Mouse (Mus musculus): ENCODE measurements around the gene Crot.
"Not testable (repeated sequence)": the region's sequence is repeated elsewhere in the genome, so short reads cannot be mapped to it uniquely, and the experiment has no call there.

Gene Crot

GRCm38 (mm10) chr5:8996686-8997512, at the start of gene Crot:
TSS of gene Crot (minus strand) at chr5:8997324.
- peak; percentile 85 to 90 for DNase-seq (ENCODE audit: low spot score in 2 of 2)

DNA sequence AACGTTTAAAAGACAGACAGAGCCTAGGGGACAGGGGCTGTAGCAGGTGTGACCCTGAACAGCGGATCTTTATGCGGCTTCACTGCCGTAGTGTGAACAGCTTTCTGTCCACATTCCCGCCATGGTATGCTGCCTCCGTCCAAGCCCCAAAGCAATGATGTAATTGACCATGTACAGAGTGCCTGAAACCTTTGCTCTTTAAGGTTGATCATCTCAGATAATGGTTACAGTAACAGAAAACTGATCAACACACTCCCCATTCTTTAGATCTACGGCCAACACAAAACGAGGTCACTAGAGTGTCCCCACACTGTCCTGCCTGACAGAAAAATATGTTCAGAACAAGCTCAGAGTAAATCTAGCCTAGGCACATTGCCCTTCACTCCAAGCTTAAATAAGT, 48.8 kb upstream of the Crot start:
- DNase-seq (ENCODE audit: low spot score in 2 of 2) = no peak

GRCm38 (mm10) chr5:9044821-9045220, 47.7 kb upstream of the Crot start:
- no peak for DNase-seq (ENCODE audit: low spot score in 2 of 2)

GRCm38 (mm10) chr5:9043582-9044267, 46.6 kb upstream of the Crot start:
- DNase-seq (ENCODE audit: low spot score in 2 of 2) = no peak

GRCm38 (mm10) chr5:9042721-9043416, 45.7 kb upstream of the Crot start:
- no peak for DNase-seq (ENCODE audit: low spot score in 2 of 2)

DNA sequence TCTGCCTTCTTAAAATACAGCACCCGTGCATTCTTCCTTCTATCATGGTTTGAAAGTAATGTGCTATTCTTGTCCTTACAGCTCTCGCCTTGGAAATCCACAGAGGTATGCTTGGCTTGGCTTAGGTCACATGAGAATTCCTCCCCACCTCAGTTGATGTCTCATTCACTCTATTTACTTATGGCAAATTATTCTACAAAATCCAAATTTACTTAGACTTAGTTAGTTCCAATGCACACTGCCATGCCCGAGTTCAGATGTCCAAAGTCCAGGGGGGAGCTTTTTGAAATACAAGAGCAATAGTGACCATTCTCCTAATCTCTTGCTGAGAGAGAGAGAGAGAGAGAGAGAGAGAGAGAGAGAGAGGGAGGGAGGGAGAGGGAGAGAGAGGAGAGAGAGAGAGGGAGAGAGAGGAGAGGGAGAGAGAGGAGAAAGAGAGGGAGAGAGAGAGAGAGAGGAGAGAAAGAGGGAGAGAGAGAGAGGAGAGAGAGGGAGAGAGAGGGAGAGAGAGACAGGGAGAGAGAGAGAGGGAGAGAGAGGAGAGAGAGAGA, 43.6 kb upstream of the Crot start:
- no peak for DNase-seq (ENCODE audit: low spot score in 2 of 2)

GRCm38 (mm10) chr5:9039978-9040377, 42.9 kb upstream of the Crot start:
- DNase-seq (ENCODE audit: low spot score in 2 of 2) = no peak

DNA sequence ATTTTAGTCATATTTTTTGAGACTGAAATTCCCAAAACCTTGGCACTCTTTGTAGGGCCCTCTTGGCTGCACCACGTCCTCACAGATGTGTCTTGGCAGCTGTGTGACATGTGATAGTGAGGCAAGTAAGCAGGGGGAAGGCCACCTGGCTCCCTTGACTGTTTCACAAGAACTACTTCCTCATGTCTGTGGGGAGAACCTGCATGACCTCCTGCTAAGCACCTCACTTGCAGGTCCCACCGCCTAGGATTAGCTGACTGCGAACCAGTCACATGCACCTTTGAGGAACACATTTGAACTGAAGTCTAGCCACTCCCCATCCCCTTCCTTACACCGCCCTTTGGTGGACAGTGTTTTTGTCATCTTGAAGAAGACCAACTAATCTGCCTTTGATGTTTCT, 40.2 kb upstream of the Crot start:
- DNase-seq (ENCODE audit: low spot score in 2 of 2) = no peak

DNA sequence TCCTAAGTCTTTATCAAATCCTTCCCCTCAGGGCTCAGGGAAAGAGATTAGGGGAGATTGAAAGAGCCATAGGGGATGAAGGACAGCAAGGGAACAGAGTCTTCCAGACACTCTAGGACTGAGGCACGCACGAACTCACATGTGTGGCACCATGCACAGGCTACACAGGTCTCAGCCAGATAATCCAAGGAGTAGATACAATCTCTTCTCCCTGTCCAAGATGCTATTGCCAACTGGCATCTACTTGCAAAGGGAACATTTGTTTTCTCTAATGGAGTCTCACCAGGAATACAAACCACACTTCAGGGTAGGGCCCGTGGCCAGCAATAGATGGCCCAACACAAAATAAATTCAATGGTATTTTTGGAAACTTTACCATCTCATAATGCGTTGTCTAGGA, 38.3 kb upstream of the Crot start:
- no peak for DNase-seq (ENCODE audit: low spot score in 2 of 2)

DNA sequence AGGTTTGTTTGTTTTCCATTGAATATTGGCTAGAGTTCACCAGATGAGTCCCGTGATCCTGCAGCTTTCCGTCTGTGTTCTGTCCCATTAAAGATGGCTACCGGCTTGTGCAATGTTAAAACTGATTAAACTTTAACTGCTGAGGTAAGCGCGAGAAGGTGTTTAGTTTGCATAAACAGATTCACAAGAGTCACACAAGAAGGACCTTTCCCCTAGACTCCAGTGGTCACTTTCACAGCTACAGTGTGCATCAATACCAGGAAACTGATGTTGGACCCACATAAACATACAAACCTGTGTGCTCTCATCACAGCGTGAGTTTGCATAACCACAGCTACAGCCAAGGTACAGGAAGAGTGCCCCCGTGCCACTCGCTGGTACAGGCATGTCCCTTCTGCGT, 37.4 kb upstream of the Crot start:
- DNase-seq (ENCODE audit: low spot score in 2 of 2) = no peak

DNA sequence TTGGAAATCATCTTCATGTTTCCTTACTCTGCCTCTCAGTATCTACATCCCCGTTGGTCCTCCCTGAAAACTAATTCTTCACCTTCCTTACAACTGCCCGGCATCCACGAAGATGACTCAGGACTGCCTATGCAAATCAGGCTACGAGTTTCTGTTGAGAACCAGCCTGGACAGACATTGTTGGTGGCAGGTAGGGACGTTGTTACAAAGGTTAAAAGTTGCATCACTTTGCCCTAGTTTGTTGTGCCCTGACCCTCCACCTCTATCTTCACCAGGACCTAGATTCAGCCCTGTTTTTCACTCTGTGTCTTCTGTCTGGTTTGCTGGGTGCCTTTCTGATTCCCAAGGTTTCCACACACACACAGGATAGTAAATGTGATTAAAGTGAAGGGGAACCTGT, 36.7 kb upstream of the Crot start:
- no peak for DNase-seq (ENCODE audit: low spot score in 2 of 2)

DNA sequence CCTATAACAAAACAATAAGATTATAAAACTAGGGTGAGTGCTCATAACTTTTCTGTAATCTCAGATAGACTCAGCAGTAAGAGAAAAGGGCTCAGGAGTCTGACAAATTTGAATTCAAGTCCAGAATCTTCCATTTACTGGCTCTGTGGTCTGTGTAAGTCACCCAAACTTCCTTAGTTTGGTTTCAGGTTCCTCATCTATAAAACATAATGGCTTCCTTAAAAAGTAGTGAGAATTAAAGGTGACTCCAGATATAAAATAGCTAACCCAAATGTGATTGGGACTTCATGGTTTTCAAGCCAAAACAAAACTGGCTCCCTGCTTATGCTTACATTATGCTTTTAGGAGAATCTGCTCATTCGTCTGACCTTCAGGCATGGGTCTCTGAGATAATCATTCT, 35.5 kb upstream of the Crot start:
- DNase-seq (ENCODE audit: low spot score in 2 of 2) = no peak

DNA sequence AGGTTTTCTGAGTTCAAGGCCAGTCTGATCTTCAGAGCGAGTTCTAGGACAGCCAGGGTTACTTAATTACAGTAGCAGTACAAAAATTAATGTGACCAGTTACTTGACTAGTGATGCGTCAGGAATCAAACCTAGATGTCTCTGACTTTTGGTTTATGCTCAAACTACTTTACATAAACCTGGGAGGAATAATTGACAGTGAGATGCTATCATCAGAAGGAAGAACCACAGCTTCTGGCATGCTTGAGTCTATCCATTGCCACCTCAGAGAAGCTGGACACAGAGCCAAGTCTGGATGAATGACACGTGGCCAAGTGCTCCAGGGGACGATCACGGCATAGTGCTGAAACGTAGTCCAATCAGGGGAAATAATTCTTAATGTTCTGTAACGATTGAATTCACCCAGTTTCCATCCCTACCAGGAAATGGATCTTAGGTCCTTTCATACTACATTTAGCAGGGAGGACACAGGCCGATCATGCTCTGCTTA, 35.0 kb upstream of the Crot start:
- no peak for DNase-seq (ENCODE audit: low spot score in 2 of 2)

- no peak for DNase-seq (ENCODE audit: low spot score in 2 of 2)
These were observed 31.2 kb upstream of the Crot start for GRCm38 (mm10) chr5:9028266-9028841.

GRCm38 (mm10) chr5:9015352-9015751, 18.2 kb upstream of the Crot start:
- no peak for DNase-seq (ENCODE audit: low spot score in 2 of 2)

DNA sequence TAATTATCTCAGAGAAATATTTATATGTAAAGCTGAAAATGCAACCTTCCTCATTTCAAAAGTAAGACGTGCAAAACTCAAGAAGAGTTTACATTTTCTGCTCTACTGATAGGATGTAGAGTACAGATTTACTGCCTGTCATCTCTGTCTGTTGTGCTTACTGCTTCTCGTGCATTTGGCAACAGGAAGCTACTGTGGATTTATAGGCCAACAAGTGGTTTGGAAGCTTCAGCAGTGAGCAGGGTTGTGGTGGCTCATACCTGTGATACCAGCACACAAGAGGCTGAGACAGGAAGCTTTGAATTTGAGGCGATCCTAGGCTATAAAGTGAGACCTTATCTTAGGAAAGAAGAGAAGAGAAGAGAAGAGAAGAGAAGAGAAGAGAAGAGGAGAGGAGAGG, 17.6 kb upstream of the Crot start:
- no peak for DNase-seq (ENCODE audit: low spot score in 2 of 2)

- DNase-seq (ENCODE audit: low spot score in 2 of 2) = no peak
These were observed 14.2 kb upstream of the Crot start for GRCm38 (mm10) chr5:9011374-9011773.

GRCm38 (mm10) chr5:9010166-9010565, 13.0 kb upstream of the Crot start:
- DNase-seq (ENCODE audit: low spot score in 2 of 2) = no peak

DNA sequence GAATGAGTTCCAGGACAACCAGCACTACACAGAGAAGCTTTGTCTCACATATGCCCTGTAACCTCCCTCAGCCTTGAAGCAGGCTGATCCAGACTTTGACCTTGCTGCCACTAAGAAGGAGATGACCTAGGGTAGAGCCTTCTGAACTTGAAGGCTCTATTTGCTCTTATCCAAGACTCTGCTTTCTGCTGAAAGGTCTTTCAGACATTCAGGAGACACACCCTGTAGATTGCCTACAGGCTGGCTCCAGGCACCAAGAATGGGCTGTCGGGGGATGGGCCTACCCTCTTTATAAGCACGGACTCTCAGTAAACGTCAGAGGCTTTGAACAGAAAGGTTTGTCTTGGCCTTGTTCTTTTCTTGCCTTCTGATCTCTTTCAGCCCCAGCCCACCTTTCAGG, 9.5 kb upstream of the Crot start:
- DNase-seq (ENCODE audit: low spot score in 2 of 2) = not testable (repeated sequence)

DNA sequence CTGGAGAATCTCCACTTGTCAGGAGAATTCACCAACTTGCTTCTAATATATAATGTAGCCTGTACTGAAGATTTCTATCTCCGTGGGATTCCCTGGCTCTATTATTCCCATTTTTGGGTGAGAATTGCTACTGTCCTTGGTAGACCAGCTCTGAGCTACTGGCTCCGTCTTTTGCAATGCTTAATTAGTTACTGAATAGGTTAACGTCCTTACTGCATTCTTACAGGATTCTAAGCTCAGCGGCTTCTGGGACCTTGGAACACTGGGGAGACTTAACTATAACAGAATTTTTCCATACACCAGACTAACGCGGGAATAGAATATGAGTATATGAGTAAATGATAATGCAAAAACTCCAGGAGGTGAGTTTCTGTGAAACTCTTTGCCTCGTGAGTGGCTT, 2.9 kb upstream of the Crot start:
- not testable (repeated sequence) for DNase-seq (ENCODE audit: low spot score in 2 of 2)

- no peak for DNase-seq (ENCODE audit: low spot score in 2 of 2)
These were observed 2.0 kb upstream of the Crot start for GRCm38 (mm10) chr5:8999108-8999507.

DNA sequence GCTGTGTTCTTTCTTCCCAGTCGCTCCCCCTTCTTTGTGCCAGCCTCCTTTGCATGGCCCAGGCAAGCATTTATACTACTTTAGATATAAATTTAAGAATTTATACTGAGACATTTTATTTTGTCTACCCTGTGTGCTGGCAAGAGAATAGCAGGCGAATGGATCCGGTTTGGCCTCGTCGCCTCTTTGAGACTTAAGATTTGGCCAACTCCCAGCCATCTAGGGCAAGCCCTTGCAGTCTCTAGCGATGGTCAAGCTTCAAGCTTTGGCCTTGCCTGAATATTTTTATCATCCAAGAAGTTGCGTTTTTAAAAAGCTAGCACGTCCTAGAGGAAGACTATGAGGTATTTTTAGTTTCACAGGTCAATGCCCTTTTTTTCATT, 380 bp upstream of the Crot start:
- DNase-seq (ENCODE audit: low spot score in 2 of 2) = peak in 1 of 2 experiments; percentile 5

Measured in urinary bladder, adult 18-20 months (tissue).